Mouse (Mus musculus) CH12.LX (cell line): ENCODE measurements around the gene Serinc5. TPM values are rescaled to one million over a fixed set of nuclear protein-coding genes. Genes with fewer than 3 reads are reported as not detected.

Experiments used
- DNase-seq: peaks from one replicate; pipeline ENCODE4 v3.0.0-alpha.2; 2013; ENCODE audit errors: extremely low read depth
- H3K27ac ChIP-seq: 2 replicates; pipeline ENCODE4 v1.5.1; 2012; ENCODE audit warnings: low read depth, mild to moderate bottlenecking, control low read depth, moderate library complexity; ENCODE audit not compliant: insufficient read depth
- H3K27me3 ChIP-seq: replicated peaks from 2 replicates; pipeline ENCODE3; 2012; ENCODE audit warnings: inconsistent platforms
- H3K36me3 ChIP-seq, 2 experiments: replicated peaks in 1 of 2; 2 replicates each; pipeline versions ENCODE3 to v1.6.1; 2012; ENCODE audit warnings: inconsistent platforms in 1 of 2, low read length in 1 of 2, mild to moderate bottlenecking in 1 of 2, mixed read lengths in 1 of 2, moderate library complexity in 1 of 2; ENCODE audit not compliant: control insufficient read depth in 1 of 2, insufficient read depth in 1 of 2
- H3K4me1 ChIP-seq, 2 experiments: 2 replicates each; pipeline ENCODE4 v1.6.1; 2012; ENCODE audit warnings: inconsistent platforms in 1 of 2, moderate library complexity in 1 of 2; ENCODE audit not compliant: insufficient read depth in 2 of 2, control insufficient read depth in 1 of 2
- H3K4me2 ChIP-seq: 2 replicates; pipeline ENCODE4 v1.6.1; 2012; ENCODE audit warnings: low read depth, mild to moderate bottlenecking, control low read depth; ENCODE audit not compliant: poor library complexity, insufficient read depth, severe bottlenecking
- H3K4me3 ChIP-seq, 3 experiments: fragments of 150-350 bp in 1 of 3; sonication (generic) in 1 of 3; replicated peaks in 1 of 3; 2 replicates each; pipeline versions ENCODE3 to v1.5.1; 2011 to 2012; ENCODE audit warnings: low read depth in 2 of 3, low read length in 2 of 3, mild to moderate bottlenecking in 2 of 3, moderate library complexity in 2 of 3, control low read depth in 1 of 3, improper control_type of control experiment in 1 of 3, inconsistent platforms in 1 of 3, mixed read lengths in 1 of 3; ENCODE audit not compliant: poor library complexity in 1 of 3
- H3K79me2 ChIP-seq: replicated peaks from 2 replicates; pipeline ENCODE4 v1.6.1; 2012; ENCODE audit warnings: mild to moderate bottlenecking, moderate library complexity; ENCODE audit not compliant: control insufficient read depth, poor library complexity, insufficient read depth, severe bottlenecking; ENCODE audit errors: extremely low read depth
- H3K9ac ChIP-seq: 2 replicates; pipeline ENCODE4 v1.6.1; 2012; ENCODE audit warnings: low read depth, mild to moderate bottlenecking, control low read depth, moderate library complexity; ENCODE audit not compliant: insufficient read depth
- H3K9me3 ChIP-seq: replicated peaks from 2 replicates; pipeline ENCODE3; 2012; ENCODE audit warnings: low read length, inconsistent platforms, mixed read lengths
- CHD1 ChIP-seq: IDR thresholded peaks from 2 replicates; pipeline ENCODE4 v1.6.1; 2012; ENCODE audit warnings: low read depth, low read length, improper control_type of control experiment, inconsistent platforms
- CHD2 ChIP-seq: IDR thresholded peaks from 2 replicates; pipeline ENCODE4 v1.6.1; 2011; ENCODE audit warnings: low read length, improper control_type of control experiment
- CTCF ChIP-seq, 2 experiments: IDR thresholded peaks in 1 of 2; conservative IDR thresholded peaks in 1 of 2; 2 replicates each; pipeline ENCODE4 v1.5.1; 2011 to 2012; ENCODE audit warnings: low read depth in 2 of 2, low read length in 2 of 2, improper control_type of control experiment in 1 of 2, inconsistent platforms in 1 of 2, mild to moderate bottlenecking in 1 of 2, moderate library complexity in 1 of 2
- E2F4 ChIP-seq: IDR thresholded peaks from 2 replicates; pipeline ENCODE4 v1.6.1; 2011; ENCODE audit warnings: low read depth, low read length, improper control_type of control experiment; ENCODE audit not compliant: insufficient replicate concordance
- ELF1 ChIP-seq: IDR thresholded peaks from 2 replicates; pipeline ENCODE4 v1.6.1; 2014; ENCODE audit warnings: low read depth, mild to moderate bottlenecking, inconsistent platforms, low read length, improper control_type of control experiment
- ETS1 ChIP-seq: conservative IDR thresholded peaks from 2 replicates; pipeline ENCODE4 v1.6.1; 2012; ENCODE audit warnings: low read depth, mild to moderate bottlenecking, inconsistent platforms, low read length, improper control_type of control experiment, moderate library complexity
- IRF4 ChIP-seq: IDR thresholded peaks from 2 replicates; pipeline ENCODE4 v1.6.1; 2014; ENCODE audit warnings: low read depth, mild to moderate bottlenecking, inconsistent platforms, low read length, improper control_type of control experiment
- JUN ChIP-seq: IDR thresholded peaks from 2 replicates; pipeline ENCODE4 v1.6.1; 2011; ENCODE audit warnings: low read depth, mild to moderate bottlenecking, low read length, improper control_type of control experiment, moderate library complexity; ENCODE audit not compliant: insufficient read depth
- JUND ChIP-seq: conservative IDR thresholded peaks from 2 replicates; pipeline ENCODE4 v1.6.1; 2011; ENCODE audit warnings: low read depth, low read length, improper control_type of control experiment
- KAT2A ChIP-seq: IDR thresholded peaks from 2 replicates; pipeline ENCODE4 v1.6.1; 2012; ENCODE audit warnings: low read length, improper control_type of control experiment, inconsistent platforms; ENCODE audit not compliant: insufficient replicate concordance
- MAFK ChIP-seq: IDR thresholded peaks from 2 replicates; pipeline ENCODE4 v1.6.1; 2011; ENCODE audit warnings: low read length, improper control_type of control experiment; ENCODE audit not compliant: insufficient replicate concordance
- MAX ChIP-seq: IDR thresholded peaks from 2 replicates; pipeline ENCODE4 v1.6.1; 2011; ENCODE audit warnings: low read length, improper control_type of control experiment
- MAZ ChIP-seq: IDR thresholded peaks from 2 replicates; pipeline ENCODE4 v1.6.1; 2012; ENCODE audit warnings: low read depth, mild to moderate bottlenecking, inconsistent platforms, low read length, improper control_type of control experiment, moderate library complexity
- MXI1 ChIP-seq: IDR thresholded peaks from 2 replicates; pipeline ENCODE4 v1.6.1; 2011; ENCODE audit warnings: mild to moderate bottlenecking, low read depth, low read length, improper control_type of control experiment
- NELFE ChIP-seq: IDR thresholded peaks from 2 replicates; pipeline ENCODE4 v1.6.1; 2011; ENCODE audit warnings: low read depth, low read length, improper control_type of control experiment
- NRF1 ChIP-seq: IDR thresholded peaks from 2 replicates; pipeline ENCODE4 v1.6.1; 2014; ENCODE audit warnings: low read depth, mild to moderate bottlenecking, inconsistent platforms, low read length, improper control_type of control experiment, moderate library complexity
- PAX5 ChIP-seq: IDR thresholded peaks from 2 replicates; pipeline ENCODE4 v1.6.1; 2012; ENCODE audit warnings: low read length, inconsistent platforms, mixed read lengths
- POLR2A ChIP-seq: IDR thresholded peaks from 2 replicates; pipeline ENCODE4 v1.6.1; 2011; ENCODE audit warnings: low read depth, mild to moderate bottlenecking, improper control_type of control experiment, low read length
- POLR2AphosphoS2 ChIP-seq: IDR thresholded peaks from 2 replicates; pipeline ENCODE4 v1.6.1; 2011; ENCODE audit warnings: low read depth, low read length, improper control_type of control experiment
- RAD21 ChIP-seq: IDR thresholded peaks from 2 replicates; pipeline ENCODE4 v1.6.1; 2011; ENCODE audit warnings: low read depth, mild to moderate bottlenecking, low read length, improper control_type of control experiment, moderate library complexity
- SMC3 ChIP-seq: IDR thresholded peaks from 2 replicates; pipeline ENCODE4 v1.6.1; 2011; ENCODE audit warnings: low read depth, low read length, improper control_type of control experiment
- TBP ChIP-seq: conservative IDR thresholded peaks from 2 replicates; pipeline ENCODE4 v1.6.1; 2011; ENCODE audit warnings: low read depth, low read length, improper control_type of control experiment
- TCF12 ChIP-seq: IDR thresholded peaks from 2 replicates; pipeline ENCODE4 v1.6.1; 2014; ENCODE audit warnings: low read depth, mild to moderate bottlenecking, inconsistent platforms, low read length, improper control_type of control experiment
- USF1 ChIP-seq: IDR thresholded peaks from 2 replicates; pipeline ENCODE4 v1.6.1; 2014; ENCODE audit warnings: low read depth, mild to moderate bottlenecking, inconsistent platforms, low read length, improper control_type of control experiment
- USF2 ChIP-seq: conservative IDR thresholded peaks from 2 replicates; pipeline ENCODE4 v1.6.1; 2011; ENCODE audit warnings: low read depth, low read length, improper control_type of control experiment
- ZC3H11A ChIP-seq: IDR thresholded peaks from 2 replicates; pipeline ENCODE4 v1.6.1; 2012; ENCODE audit warnings: low read depth, mild to moderate bottlenecking, inconsistent platforms, low read length, improper control_type of control experiment
- ZKSCAN1 ChIP-seq: IDR thresholded peaks from 2 replicates; pipeline ENCODE4 v1.6.1; 2012; ENCODE audit warnings: low read depth, inconsistent platforms, low read length, improper control_type of control experiment, borderline replicate concordance
- dilution Hi-C: fragments of 300-500 bp; cut with MboI; formaldehyde crosslinking; loops from 2 replicates; pipeline ENCODE4 v1.14.3; 2020; ENCODE audit warnings: low sequenced_read_pairs; ENCODE audit not compliant: extremely low pct_unique_long_range_greater_than_20kb, extremely low pct_ligation_motif_present
- in situ Hi-C: fragments of 300-500 bp; cut with MboI; formaldehyde crosslinking; loops from 3 replicates; pipeline ENCODE4 v1.14.3; 2019; ENCODE audit warnings: low sequenced_read_pairs, low pct_ligation_motif_present, low pct_unique_long_range_greater_than_20kb, mixed read lengths
- polyA plus RNA-seq: library from polyadenylated mRNA; unstranded; fragments of >175 nt; gene quantifications from 2 replicates; pipeline ENCODE4 v1.2.1, GENCODE M21; 2012; ENCODE audit warnings: low read depth; ENCODE audit not compliant: insufficient read length
- total RNA-seq, 2 experiments: library from RNA; depleted of rRNA; stranded (reverse); fragments of 300-350 nt in 1 of 2; fragments of >200 nt in 1 of 2; gene quantifications; 2 replicates each; pipeline ENCODE4 v1.2.3; 2012 to 2014

Serinc5 gene
- total and polyA plus RNA-seq, 3 experiments: 1.9 to 5.2 (median 4.3) TPM

GRCm38 (mm10) chr13:92757972-92758585, 147.2 kb downstream of the Serinc5 start:
- no peak overlapping the region for H3K4me2 ChIP-seq
- dilution Hi-C loops: no loop called here
- TF ChIP-seq MAZ (no peak), KAT2A (no peak), TBP (no peak), CHD2 (no peak), PAX5 (no peak), MAX (no peak), TCF12 (no peak), ELF1 (no peak), SMC3 (no peak), CTCF (conservative IDR thresholded peaks at IDR 0.05 in 1 of 2, IDR thresholded peaks at IDR 0.05 in 1 of 2; ENCODE audit: low read depth in 2 of 2, low read length in 2 of 2) (no peak), POLR2A (no peak), NRF1 (no peak), JUN (no peak), IRF4 (no peak), E2F4 (no peak), POLR2AphosphoS2 (no peak), ZC3H11A (no peak), CHD1 (no peak), NELFE (no peak)
- TF ChIP-seq, all 38 proteins: peak for 0
- Histone ChIP-seq H3K27ac (no peak overlapping the region), H3K79me2 (no peaks in the 10 kb centered on the region), H3K4me3 (no peak overlapping the region), H3K9me3 (no peaks in the 10 kb centered on the region), H3K36me3 (no peaks in the 10 kb centered on the region), H3K27me3 (no peaks in the 10 kb centered on the region), H3K4me1 (no peaks in the 10 kb centered on the region), H3K9ac (no peak overlapping the region)
- in situ Hi-C loops: loop anchor here (10.0 to 25.0 kb wide), 5 partner anchors 207 to 954 kb away; no protein-coding TSS in a partner anchor
- DNase-seq: no peak

- in situ Hi-C loops: loop anchor here (10.0 to 25.0 kb wide), 5 partner anchors 206 to 953 kb away; no protein-coding TSS in a partner anchor
- Histone ChIP-seq H3K4me3 (no peak overlapping the region), H3K4me2 (no peak overlapping the region), H3K27me3 (no peaks in the 10 kb centered on the region), H3K9me3 (no peaks in the 10 kb centered on the region), H3K4me1 (no peaks in the 10 kb centered on the region), H3K36me3 (no peaks in the 10 kb centered on the region), H3K79me2 (no peaks in the 10 kb centered on the region), H3K27ac (no peak overlapping the region), H3K9ac (no peak overlapping the region)
- no peak for DNase-seq
- dilution Hi-C loops: no loop called here
- TF ChIP-seq MAFK (no peak), ETS1 (no peak), ZC3H11A (no peak), MAZ (no peak), JUND (no peak), USF2 (no peak), MAX (no peak), USF1 (no peak), ELF1 (no peak), TBP (no peak), CHD1 (no peak), TCF12 (no peak), NRF1 (no peak), ZKSCAN1 (no peak), MXI1 (no peak), IRF4 (no peak), RAD21 (no peak), NELFE (no peak)
These were observed 148.2 kb downstream of the Serinc5 start for GRCm38 (mm10) chr13:92759096-92759495.
